Mouse (Mus musculus): ENCODE measurements around the gene Ubc.

GRCm38 (mm10) chr5:125402476-125402875, 12.5 kb upstream of the Ubc start:
- TF ChIP-seq CTCF (IDR thresholded peaks at IDR 0.05; ENCODE audit: low read depth) (no peak), EP300 (IDR thresholded peaks at IDR 0.05; ENCODE audit: low read depth) (no peak)
